Mouse (Mus musculus): ENCODE measurements around the gene Kif1b.

DNA sequence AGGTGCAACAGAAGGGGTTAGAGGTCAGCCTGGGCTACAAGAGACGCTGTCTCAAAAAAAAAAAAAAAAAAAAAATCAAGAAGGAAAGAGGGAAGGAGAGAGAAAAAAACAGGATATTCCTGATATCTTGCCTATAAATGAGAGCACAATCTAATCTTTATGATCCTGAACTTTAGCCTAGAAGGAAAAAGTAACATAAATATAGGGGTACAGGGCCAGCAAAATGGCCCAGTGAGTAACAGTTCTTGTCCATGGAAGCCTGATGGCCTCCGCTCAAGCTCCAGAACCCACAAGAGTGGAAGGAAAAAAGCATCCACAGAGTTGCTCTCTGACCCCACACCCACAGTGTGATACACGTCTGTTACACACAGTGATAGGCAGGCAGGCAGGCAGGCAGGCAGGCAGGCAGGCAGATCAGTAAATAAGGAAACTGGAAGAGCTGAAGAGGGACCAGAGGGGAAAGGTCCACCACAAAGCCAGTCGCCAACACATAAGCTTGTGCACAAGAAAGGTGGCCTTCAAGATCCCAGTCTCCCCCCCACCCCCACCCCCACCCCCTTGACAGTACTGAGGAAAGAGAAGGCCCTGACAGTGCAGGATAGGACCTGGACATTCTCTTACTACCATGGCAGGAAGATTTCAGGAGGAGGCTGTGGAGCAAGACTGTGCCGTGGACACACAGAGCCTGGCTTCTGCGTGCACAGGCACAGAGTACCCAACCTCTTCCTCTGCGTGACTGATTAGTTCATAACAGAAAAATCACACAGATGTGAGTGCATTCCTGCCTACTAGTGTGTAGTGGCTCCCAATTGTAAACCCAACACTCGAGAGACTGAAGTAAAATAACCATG, 21.0 kb downstream of the Kif1b start:
- TF ChIP-seq POLR2A (IDR thresholded peaks at IDR 0.05; ENCODE audit: low read depth, low read length) (no peak), CTCF (IDR thresholded peaks at IDR 0.05; ENCODE audit: extremely low read depth, insufficient read length, insufficient replicate concordance, low read depth, low read length) (no peak)
